Comparison of ENCODE assay signal across 23 mouse cellular contexts in genomic region chr4:34556183-34556582, GRCm38 (mm10). TPM values are rescaled to one million over a fixed set of nuclear protein-coding genes. Genes with fewer than 3 reads are reported as not detected.
DNase-seq lines count a peak whose midpoint lies in the region; ATAC-seq and TF ChIP-seq lines count a peak whose summit lies in the region.
"Had no signal": no experiment of that assay in that cellular context is flagged by ENCODE, and none has a peak within 500 bp of the region (broad histone marks: within the 10 kb centered on the region; RNA-seq: fewer than 3 reads in every experiment).

No protein-coding gene starts in this region.

- ATAC-seq in neural tube, embryonic 12.5 days (ENCODE audit: low FRiP score, low read depth): no peak
- no peak for ATAC-seq in neural tube, embryonic 15.5 days (ENCODE audit: low FRiP score)
- ATAC-seq: forebrain, embryonic 14.5 days; midbrain, embryonic 16.5 days had no signal

- H3K79me2 ChIP-seq in heart, adult 2 months (replicated peaks; ENCODE audit: control insufficient read depth, insufficient read depth, low read length): peaks cover 6% of the 10 kb centered on the region

- intact Hi-C loops in heart, adult 2 months (cut with DNase I): loop anchor here (10.0 kb wide), 2 partner anchors 329 to 1241 kb away; partner anchors contain the start of genes Rngtt and Zfp292
- intact Hi-C loops in heart, postnatal 10 days (cut with DNase I): no loop called here

- H3K27me3 ChIP-seq in heart, adult 2 months (ENCODE audit: control insufficient read depth, insufficient read depth, low read length): no peaks in the 10 kb centered on the region
- no peaks in the 10 kb centered on the region for H3K27me3 ChIP-seq in neural tube, embryonic 12.5 days (replicated peaks)
- no peaks in the 10 kb centered on the region for H3K27me3 ChIP-seq in neural tube, embryonic 15.5 days (replicated peaks)
- H3K27me3 ChIP-seq: limb, embryonic 13.5 days had no signal

- no peaks in the 10 kb centered on the region for H3K9me3 ChIP-seq in neural tube, embryonic 12.5 days
- no peaks in the 10 kb centered on the region for H3K9me3 ChIP-seq in neural tube, embryonic 15.5 days (replicated peaks)
- H3K9me3 ChIP-seq: limb, embryonic 13.5 days had no signal

- H3K4me2 ChIP-seq in neural tube, embryonic 12.5 days (replicated peaks): 0 out of 2 replicates have a peak overlapping the region, but pooled peaks have one; percentile 22
- no peak overlapping the region for H3K4me2 ChIP-seq in neural tube, embryonic 15.5 days
- H3K4me2 ChIP-seq: hindbrain, embryonic 14.5 days; limb, embryonic 13.5 days; liver, embryonic 11.5 days; midbrain, embryonic 11.5 days had no signal

- H3K4me1 ChIP-seq in heart, adult 2 months (ENCODE audit: control insufficient read depth, insufficient read depth, low read length): peaks cover 22% of the 10 kb centered on the region
- H3K4me1 ChIP-seq in neural tube, embryonic 12.5 days: peaks cover 24% of the 10 kb centered on the region
- H3K4me1 ChIP-seq in neural tube, embryonic 15.5 days: peaks cover 46% of the 10 kb centered on the region
- H3K4me1 ChIP-seq in embryonic fibroblast, embryonic 13.5 days (ENCODE audit: control insufficient read depth, insufficient read depth, low read length): peaks cover 5% of the 10 kb centered on the region

- TF ChIP-seq EP300 in heart, adult 2 months (IDR thresholded peaks at IDR 0.05; ENCODE audit: insufficient read depth, low read depth, low read length): no peak

- no peak overlapping the region for H3K9ac ChIP-seq in heart, adult 2 months (ENCODE audit: low read depth, low read length)
- H3K9ac ChIP-seq in neural tube, embryonic 12.5 days: no peak overlapping the region
- H3K9ac ChIP-seq in neural tube, embryonic 15.5 days (replicated peaks): no peak overlapping the region
- H3K9ac ChIP-seq: hindbrain, embryonic 14.5 days; limb, embryonic 13.5 days had no signal

- peaks cover 55% of the 10 kb centered on the region for H3K36me3 ChIP-seq in heart, adult 2 months (ENCODE audit: control insufficient read depth, insufficient read depth, low read length)
- 0 out of 2 replicates have a peak, but pooled peaks cover 4% of the 10 kb centered on the region for H3K36me3 ChIP-seq in neural tube, embryonic 12.5 days
- no peaks in the 10 kb centered on the region for H3K36me3 ChIP-seq in neural tube, embryonic 15.5 days

- H3K27ac ChIP-seq in heart, adult 2 months: peak overlapping the region; percentile 67
- H3K27ac ChIP-seq in layer of hippocampus, adult 2 months: peak overlapping the region; percentile 39; the same call in 1 of the 2 replicates
- H3K27ac ChIP-seq in neural tube, embryonic 12.5 days: no peak overlapping the region
- H3K27ac ChIP-seq in neural tube, embryonic 15.5 days (replicated peaks): no peak overlapping the region
- peak overlapping the region; percentile 88; the same call in 1 of the 2 replicates for H3K27ac ChIP-seq in embryonic fibroblast, embryonic 13.5 days (ENCODE audit: insufficient read depth, low read length)
- H3K27ac ChIP-seq: hindbrain, embryonic 14.5 days; limb, embryonic 13.5 days; stomach, postnatal 0 days had no signal

- TF ChIP-seq CTCF in heart, adult 2 months (IDR thresholded peaks at IDR 0.05): no peak
- no peak for TF ChIP-seq CTCF in layer of hippocampus, adult 2 months (conservative IDR thresholded peaks at IDR 0.05)
- no peak for TF ChIP-seq CTCF in embryonic fibroblast, embryonic 13.5 days (IDR thresholded peaks at IDR 0.05; ENCODE audit: borderline replicate concordance, insufficient read depth, low read length)

- no peak for DNase-seq in heart, adult 2 months
- DNase-seq in heart, postnatal 10 days: no peak
- peak; percentile 26 to 55 for DNase-seq in layer of hippocampus, adult 2 months (ENCODE audit: low spot score in 2 of 2)
- no peak for DNase-seq in layer of hippocampus, adult 11-12 months (ENCODE audit: low spot score)
- DNase-seq in frontal cortex, adult 2 months (ENCODE audit: extremely low spot score in 1 of 2, low spot score in 1 of 2): no peak
- DNase-seq: adrenal gland, postnatal 10 days; cerebellum, adult 9-10 months; cerebellum, postnatal 36 days; kidney, adult 11 months; right cerebral cortex, postnatal 25 days; spleen, adult 18-20 months; thymus, adult 18-20 months; thymus, postnatal 25 days had no signal

- TF ChIP-seq POLR2A in heart, adult 2 months (IDR thresholded peaks at IDR 0.05; ENCODE audit: insufficient read depth, low read depth, low read length): no peak
- no peak for TF ChIP-seq POLR2A in embryonic fibroblast, embryonic 13.5 days (IDR thresholded peaks at IDR 0.05; ENCODE audit: low read depth, low read length)

- H3K4me3 ChIP-seq in heart, adult 2 months: no peak overlapping the region
- H3K4me3 ChIP-seq in layer of hippocampus, adult 2 months: no peak overlapping the region
- H3K4me3 ChIP-seq in neural tube, embryonic 12.5 days: no peak overlapping the region
- no peak overlapping the region for H3K4me3 ChIP-seq in neural tube, embryonic 15.5 days (replicated peaks)
- H3K4me3 ChIP-seq in embryonic fibroblast, embryonic 13.5 days (ENCODE audit: insufficient read depth, low read length): no peak overlapping the region
- H3K4me3 ChIP-seq: limb, embryonic 13.5 days had no signal

RNA-seq across cellular contexts. Expression of gene Akirin2, which starts 5.4 kb away (rescaled TPM):
- total RNA-seq in heart, adult 2 months (2021): 10 to 100 TPM; 54.5 to 62.4 TPM
- 23.8 and 36.1 TPM in 2 replicates for polyA plus RNA-seq in heart, adult 2 months (2012; rRNA removed)
- 10 to 100 TPM; 59.4 to 69.5 TPM for total RNA-seq in heart, postnatal 10 days (2021)
- total RNA-seq in layer of hippocampus, adult 2 months (2021): 100 to 1,000 TPM in 1 of 2 experiments, 10 to 100 TPM in 1; 96.0 to 103 TPM
- 150 and 151 TPM in 2 replicates for polyA plus RNA-seq in neural tube, embryonic 12.5 days (2016; fragmentation: Nextera tagmentation; extraction: Ambion mirVana)
- polyA plus RNA-seq in neural tube, embryonic 15.5 days (2015; fragmentation: Nextera tagmentation; extraction: Ambion mirVana): 74.3 and 90.5 TPM in 2 replicates
- 72.1 and 87.2 TPM in 2 replicates for polyA plus RNA-seq in embryonic fibroblast, embryonic 13.5 days (2011; ENCODE audit: insufficient read length, low read depth, missing spikeins)
- polyA plus RNA-seq in frontal cortex, adult 2 months (2012; rRNA removed): 87.6 and 90.9 TPM in 2 replicates

RNA-seq across cellular contexts. Expression of gene Orc3, which starts 58.6 kb away (rescaled TPM):
- total RNA-seq in heart, adult 2 months (2021): 10 to 100 TPM; 28.5 to 34.3 TPM
- polyA plus RNA-seq in heart, adult 2 months (2012; rRNA removed): 17.1 and 37.5 TPM in 2 replicates
- 10 to 100 TPM; 42.0 to 43.9 TPM for total RNA-seq in heart, postnatal 10 days (2021)
- 10 to 100 TPM; 59.1 to 64.4 TPM for total RNA-seq in layer of hippocampus, adult 2 months (2021)
- polyA plus RNA-seq in neural tube, embryonic 12.5 days (2016; fragmentation: Nextera tagmentation; extraction: Ambion mirVana): 92.7 and 101 TPM in 2 replicates
- polyA plus RNA-seq in neural tube, embryonic 15.5 days (2015; fragmentation: Nextera tagmentation; extraction: Ambion mirVana): 70.9 and 75.0 TPM in 2 replicates
- 72.4 and 76.4 TPM in 2 replicates for polyA plus RNA-seq in embryonic fibroblast, embryonic 13.5 days (2011; ENCODE audit: insufficient read length, low read depth, missing spikeins)
- 37.1 and 46.5 TPM in 2 replicates for polyA plus RNA-seq in frontal cortex, adult 2 months (2012; rRNA removed)

RNA-seq across cellular contexts. Expression of gene Rars2, which starts 58.6 kb away (rescaled TPM):
- 10 to 100 TPM; 23.6 to 24.9 TPM for total RNA-seq in heart, adult 2 months (2021)
- polyA plus RNA-seq in heart, adult 2 months (2012; rRNA removed): 10.1 and 19.8 TPM in 2 replicates
- total RNA-seq in heart, postnatal 10 days (2021): 10 to 100 TPM; 28.0 to 32.5 TPM
- total RNA-seq in layer of hippocampus, adult 2 months (2021): 10 to 100 TPM; 24.2 to 28.5 TPM
- polyA plus RNA-seq in neural tube, embryonic 12.5 days (2016; fragmentation: Nextera tagmentation; extraction: Ambion mirVana): 63.5 and 67.8 TPM in 2 replicates
- 51.0 and 55.4 TPM in 2 replicates for polyA plus RNA-seq in neural tube, embryonic 15.5 days (2015; fragmentation: Nextera tagmentation; extraction: Ambion mirVana)
- polyA plus RNA-seq in embryonic fibroblast, embryonic 13.5 days (2011; ENCODE audit: insufficient read length, low read depth, missing spikeins): 26.9 and 34.3 TPM in 2 replicates
- polyA plus RNA-seq in frontal cortex, adult 2 months (2012; rRNA removed): 30.8 and 35.2 TPM in 2 replicates

Comparison
In these comparisons a context has a peak if more than half of its experiments do, and no peak if none do; other contexts are left out.
1. DNase-seq: peak in layer of hippocampus, adult 2 months (2 of 2); none in heart, adult 2 months (0 of 2), heart, postnatal 10 days (0 of 2), layer of hippocampus, adult 11-12 months (single experiment) and frontal cortex, adult 2 months (0 of 2).
2. H3K27ac ChIP-seq: peak in heart, adult 2 months (single experiment), layer of hippocampus, adult 2 months (single experiment) and embryonic fibroblast, embryonic 13.5 days (single experiment); none in neural tube, embryonic 12.5 days (single experiment) and neural tube, embryonic 15.5 days (single experiment).